Mouse (Mus musculus) hindbrain, embryonic 15.5 days (tissue): ENCODE data around the gene Znfx1. TPM values are rescaled to one million over a fixed set of nuclear protein-coding genes. Genes with fewer than 3 reads are reported as not detected.

Experiments
- ATAC-seq: fragments of 200-750 bp; cut with Nextera tagmentation; 2 replicates; pipeline ENCODE4 v1.8.0; 2017; ENCODE audit warnings: low read depth, moderate number of reproducible peaks, moderate TSS enrichment; ENCODE audit not compliant: low FRiP score
- H3K27ac ChIP-seq: fragments of 300-500 bp; sonication (generic); replicated peaks from 2 replicates; pipeline ENCODE4 v1.5.1; 2015; ENCODE audit warnings: mild to moderate bottlenecking, inconsistent platforms
- H3K27me3 ChIP-seq: fragments of 300-500 bp; sonication (generic); 2 replicates; pipeline ENCODE4 v1.6.1; 2015; ENCODE audit warnings: control low read depth, inconsistent platforms
- H3K36me3 ChIP-seq: fragments of 300-500 bp; sonication (generic); 2 replicates; pipeline ENCODE4 v1.6.1; 2015; ENCODE audit warnings: control low read depth, inconsistent platforms
- H3K4me1 ChIP-seq: fragments of 300-500 bp; sonication (generic); replicated peaks from 2 replicates; pipeline ENCODE4 v1.6.1; 2015; ENCODE audit warnings: control low read depth, inconsistent platforms
- H3K4me2 ChIP-seq: fragments of 300-500 bp; sonication (generic); 2 replicates; pipeline ENCODE4 v1.6.1; 2015; ENCODE audit warnings: moderate library complexity, mild to moderate bottlenecking, inconsistent platforms
- H3K4me3 ChIP-seq: fragments of 300-500 bp; sonication (generic); 2 replicates; pipeline ENCODE4 v1.5.1; 2015; ENCODE audit warnings: mild to moderate bottlenecking, inconsistent platforms
- H3K9ac ChIP-seq: fragments of 300-500 bp; sonication (generic); 2 replicates; pipeline ENCODE4 v1.6.1; 2015; ENCODE audit warnings: inconsistent platforms
- H3K9me3 ChIP-seq: fragments of 300-500 bp; sonication (generic); 2 replicates; pipeline ENCODE4 v1.6.1; 2016; ENCODE audit warnings: control low read depth, inconsistent platforms
- WGBS: fragments of 180-500 bp; shearing (Covaris S2); methylation state at CpG from one replicate; pipeline ENCODE4 v1.1.7; 2015; 5-methylcytosine and 5-hydroxymethylcytosine counted together
- polyA plus RNA-seq: library from polyadenylated mRNA; unstranded; fragments of >200 nt; fragmentation: Nextera tagmentation; extraction: Ambion mirVana; gene quantifications from 2 replicates; pipeline ENCODE4 v1.2.1, GENCODE M21; 2015

Znfx1 gene
- polyA plus RNA-seq, 1 experiment from 2014 or later = 9.7 TPM

DNA sequence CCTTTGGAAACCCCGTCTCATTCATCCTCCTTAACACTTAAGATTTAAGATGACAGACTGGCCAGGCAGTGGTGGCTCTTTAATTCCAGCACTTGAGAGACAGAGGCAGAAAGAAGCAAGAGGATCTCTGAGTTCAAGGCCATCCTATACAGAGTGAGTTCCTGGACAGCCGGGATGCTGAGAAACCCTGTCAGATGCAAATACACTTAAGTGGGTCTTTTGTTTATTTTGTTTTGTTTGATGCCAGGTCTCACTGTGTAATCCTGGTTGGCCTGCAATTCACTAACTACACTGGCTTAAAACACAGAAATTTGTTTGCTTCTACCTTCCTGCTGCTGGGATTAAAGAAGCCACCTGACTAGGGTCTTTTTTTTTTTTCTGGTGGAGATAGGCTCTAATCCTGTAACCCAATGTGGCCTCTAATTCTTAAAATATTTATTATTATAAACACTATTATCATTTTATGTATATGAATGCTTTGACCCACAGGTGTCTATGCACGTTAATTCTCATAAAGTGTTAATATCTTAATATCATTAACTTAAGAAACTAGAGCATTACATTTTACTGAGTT is 3.9 kb downstream of the Znfx1 start:
- Histone ChIP-seq H3K4me1 (peaks cover 28% of the 10 kb centered on the region), H3K4me2 (no peak overlapping the region), H3K27me3 (no peaks in the 10 kb centered on the region), H3K9me3 (no peaks in the 10 kb centered on the region), H3K4me3 (no peak overlapping the region), H3K27ac (no peak overlapping the region), H3K36me3 (peaks cover 38% of the 10 kb centered on the region), H3K9ac (no peak overlapping the region)
- ATAC-seq = no peak
- WGBS = 61% methylated on average over 3 of the region's 3 CpGs

DNA sequence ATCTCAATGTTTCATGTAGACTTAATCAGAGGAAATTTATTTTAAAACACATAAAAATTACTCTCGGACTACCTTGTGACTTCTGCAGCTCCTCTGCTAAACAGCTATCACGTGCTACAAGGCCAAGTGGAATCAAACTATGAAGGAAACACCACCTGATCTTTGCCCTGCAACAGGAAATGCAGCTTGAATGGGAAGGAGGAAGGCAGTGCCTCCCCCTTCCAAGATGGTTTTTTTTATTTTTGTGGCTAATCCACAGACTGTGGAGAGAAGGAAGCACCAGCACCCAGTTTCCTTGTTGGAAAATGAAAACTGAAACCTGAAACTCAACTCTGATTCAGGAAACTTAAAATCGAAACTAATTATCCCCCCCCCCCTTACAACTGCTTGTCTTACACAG is 4.6 kb downstream of the Znfx1 start:
- H3K27me3 ChIP-seq = no peaks in the 10 kb centered on the region
- H3K36me3 ChIP-seq = peaks cover 38% of the 10 kb centered on the region
- WGBS = 77% methylated on average over 3 of the region's 3 CpGs
- H3K27ac ChIP-seq = no peak overlapping the region
- H3K4me2 ChIP-seq = no peak overlapping the region
- H3K4me1 ChIP-seq = peaks cover 35% of the 10 kb centered on the region
- no peaks in the 10 kb centered on the region for H3K9me3 ChIP-seq
- H3K9ac ChIP-seq = no peak overlapping the region
- H3K4me3 ChIP-seq = no peak overlapping the region
- ATAC-seq = no peak

DNA sequence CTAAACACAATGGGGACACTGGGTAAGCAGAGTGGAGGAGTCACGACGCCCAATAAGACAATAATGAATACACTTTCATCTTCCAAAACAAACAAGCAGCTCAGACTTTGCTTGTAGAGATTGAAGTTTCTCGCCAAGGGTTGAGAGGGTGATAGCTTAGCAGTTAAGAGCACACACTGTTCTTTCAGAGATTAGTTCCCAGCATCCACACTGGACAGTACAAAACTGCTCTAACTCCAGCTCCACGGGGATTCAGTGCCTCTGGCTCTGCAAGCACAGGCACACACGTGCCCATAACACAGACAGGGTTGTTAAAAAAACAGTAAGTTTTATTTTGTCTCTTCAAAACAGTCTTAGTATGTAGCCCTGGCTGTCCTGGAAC is 5.9 kb downstream of the Znfx1 start:
- peaks cover 42% of the 10 kb centered on the region for H3K36me3 ChIP-seq
- WGBS = 86% methylated on average over 5 of the region's 5 CpGs
- no peak for ATAC-seq

DNA sequence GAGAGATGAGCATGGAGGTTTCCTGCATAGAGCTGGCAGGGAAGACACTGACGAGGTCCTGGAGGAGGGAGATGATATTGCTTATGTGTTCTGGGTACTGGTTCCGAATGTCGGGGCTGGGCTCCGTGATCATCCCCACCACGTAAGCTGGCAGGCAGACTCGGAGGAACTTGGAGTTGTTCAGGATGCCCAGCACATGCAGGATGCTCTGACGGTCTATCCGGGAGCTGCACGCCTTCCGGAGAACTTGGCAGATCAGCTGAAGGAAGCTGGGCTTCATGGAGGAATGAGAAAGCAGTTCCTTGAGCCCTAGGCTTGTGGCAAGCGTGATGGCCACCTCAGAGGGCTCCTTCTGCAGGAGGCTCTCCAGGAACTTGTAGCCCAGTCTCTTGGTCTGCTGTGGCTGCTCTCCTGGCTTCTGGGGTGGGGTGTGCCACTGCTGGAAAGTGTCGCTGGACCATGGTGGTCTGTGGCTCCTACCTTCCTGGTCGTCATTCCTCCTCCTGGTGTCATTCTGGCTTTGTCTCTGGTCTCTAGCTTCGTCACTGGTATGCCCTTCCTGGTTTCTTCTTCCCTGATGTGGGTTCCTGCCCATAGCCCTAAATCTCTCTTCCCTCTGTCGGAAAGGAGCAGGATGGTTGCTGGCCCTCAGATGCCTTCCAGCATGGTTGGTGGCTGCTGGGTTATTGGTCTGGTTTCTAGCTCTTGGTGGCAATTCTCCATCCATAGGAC is 6.4 kb downstream of the Znfx1 start:
- H3K4me1 ChIP-seq = peaks cover 30% of the 10 kb centered on the region
- H3K4me2 ChIP-seq = no peak overlapping the region
- 94% methylated on average over 15 of the region's 15 CpGs for WGBS
- no peak for ATAC-seq
- H3K9me3 ChIP-seq = no peaks in the 10 kb centered on the region
- H3K9ac ChIP-seq = no peak overlapping the region
- H3K4me3 ChIP-seq = no peak overlapping the region
- no peak overlapping the region for H3K27ac ChIP-seq
- H3K27me3 ChIP-seq = no peaks in the 10 kb centered on the region
- H3K36me3 ChIP-seq = peaks cover 45% of the 10 kb centered on the region

More for the DNA sequence above, 5.9 kb downstream of the Znfx1 start:
- no peak overlapping the region for H3K9ac ChIP-seq
- no peak overlapping the region for H3K4me3 ChIP-seq
- no peak overlapping the region for H3K27ac ChIP-seq
- H3K27me3 ChIP-seq = no peaks in the 10 kb centered on the region
- peaks cover 36% of the 10 kb centered on the region for H3K4me1 ChIP-seq
- no peak overlapping the region for H3K4me2 ChIP-seq
- no peaks in the 10 kb centered on the region for H3K9me3 ChIP-seq

DNA sequence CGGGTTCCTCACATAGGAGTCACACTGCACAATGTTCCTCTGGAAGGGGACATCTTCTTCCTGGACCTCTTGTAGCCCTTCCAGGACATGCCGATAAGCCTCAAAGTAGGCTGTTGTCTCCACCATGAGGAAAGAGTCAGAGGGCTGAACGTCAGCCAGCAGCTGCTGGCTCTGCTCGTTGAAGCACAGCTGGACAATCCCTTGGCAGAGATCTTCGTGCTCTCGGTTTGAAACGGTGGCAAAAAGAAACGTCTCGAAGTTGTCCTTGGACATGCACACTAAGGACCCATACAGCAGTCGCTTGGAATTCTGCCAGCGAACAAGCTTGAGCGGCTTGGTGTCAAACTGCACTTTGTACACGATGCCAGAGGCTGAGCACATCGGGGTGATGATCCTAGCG is 7.4 kb downstream of the Znfx1 start:
- H3K9me3 ChIP-seq = no peaks in the 10 kb centered on the region
- peaks cover 20% of the 10 kb centered on the region for H3K4me1 ChIP-seq
- H3K36me3 ChIP-seq = peaks cover 50% of the 10 kb centered on the region
- H3K4me3 ChIP-seq = no peak overlapping the region
- H3K27me3 ChIP-seq = no peaks in the 10 kb centered on the region
- H3K9ac ChIP-seq = no peak overlapping the region
- no peak for ATAC-seq
- H3K27ac ChIP-seq = no peak overlapping the region
- H3K4me2 ChIP-seq = no peak overlapping the region
- WGBS = 76% methylated on average over 15 of the region's 15 CpGs

DNA sequence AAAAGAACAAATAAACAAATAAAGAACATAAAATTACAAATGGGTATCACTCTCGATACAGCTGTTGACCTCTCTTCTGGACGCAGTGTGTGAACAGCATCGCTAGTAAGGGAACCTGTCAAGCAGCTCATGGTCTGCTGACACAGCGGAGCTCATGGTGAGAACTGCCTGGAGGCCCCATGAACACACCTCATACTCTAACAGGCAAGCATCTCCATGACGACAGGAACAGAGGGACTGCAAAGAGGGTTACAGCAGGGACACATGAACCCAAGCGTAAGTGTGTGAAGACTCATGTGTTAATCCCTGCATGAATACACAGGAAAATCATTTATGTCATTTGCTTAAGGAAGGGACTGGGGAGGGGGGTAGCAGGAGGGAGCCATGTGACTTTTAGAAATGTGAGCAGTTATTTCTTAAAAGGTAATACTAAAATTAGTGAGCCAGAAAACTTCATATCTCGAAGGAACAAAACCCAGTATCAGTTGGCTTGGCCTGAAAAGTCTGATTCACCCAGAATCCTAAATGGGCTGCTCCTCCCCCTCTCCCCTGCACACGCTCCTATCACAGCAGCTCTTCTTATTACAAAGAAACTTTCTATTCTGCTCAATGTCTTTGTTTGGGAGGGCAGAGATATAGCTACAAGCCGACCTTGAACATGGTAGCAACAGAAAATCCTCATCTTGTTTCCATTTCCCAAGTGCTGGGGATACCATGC is 9.5 kb downstream of the Znfx1 start:
- Histone ChIP-seq H3K36me3 (peaks cover 63% of the 10 kb centered on the region), H3K9ac (no peak overlapping the region), H3K27me3 (no peaks in the 10 kb centered on the region), H3K9me3 (no peaks in the 10 kb centered on the region), H3K4me2 (no peak overlapping the region), H3K4me1 (peaks cover 9% of the 10 kb centered on the region; the same call in 1 of the 2 replicates), H3K27ac (no peak overlapping the region), H3K4me3 (no peak overlapping the region)
- 56% methylated on average over 9 of the region's 9 CpGs for WGBS
- no peak for ATAC-seq

DNA sequence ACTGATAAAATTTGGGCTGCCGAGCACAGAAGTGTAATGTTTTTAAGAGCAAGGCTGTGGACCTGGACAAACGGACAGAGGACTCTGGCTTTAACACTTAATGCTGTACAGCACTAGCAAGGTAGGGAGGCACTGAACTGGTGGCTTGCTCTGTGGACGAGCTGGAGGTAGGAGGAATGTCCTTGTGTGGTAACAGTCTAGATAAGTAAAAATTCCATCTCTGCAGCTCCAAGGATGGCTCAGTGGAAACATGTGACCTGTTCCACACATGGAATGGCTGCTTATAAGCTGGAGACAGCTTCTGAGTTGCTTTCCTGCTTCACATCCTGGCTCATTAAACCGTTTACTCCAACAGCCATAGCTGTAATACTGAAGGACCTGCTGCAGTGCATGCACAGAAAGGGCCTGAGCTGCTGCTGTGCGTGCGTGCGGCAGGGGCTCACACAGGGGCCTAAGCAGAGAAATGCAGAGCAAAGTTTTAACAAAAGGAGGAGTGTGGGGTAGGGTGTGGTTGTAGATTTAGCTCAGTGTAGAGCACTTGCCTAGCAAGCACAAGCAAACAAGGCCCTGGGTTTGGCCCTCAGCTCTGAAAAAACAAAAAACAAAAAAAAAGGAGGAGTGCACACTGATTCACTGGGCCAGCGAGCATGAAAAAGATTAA is 14.0 kb downstream of the Znfx1 start:
- H3K36me3 ChIP-seq = peaks cover 69% of the 10 kb centered on the region
- ATAC-seq = no peak
- no peak overlapping the region for H3K27ac ChIP-seq
- 92% methylated on average over 8 of the region's 8 CpGs for WGBS
- H3K4me2 ChIP-seq = no peak overlapping the region
- H3K4me1 ChIP-seq = peaks cover 9% of the 10 kb centered on the region; the same call in 1 of the 2 replicates
- H3K9me3 ChIP-seq = no peaks in the 10 kb centered on the region
- H3K9ac ChIP-seq = no peak overlapping the region
- no peaks in the 10 kb centered on the region for H3K27me3 ChIP-seq
- no peak overlapping the region for H3K4me3 ChIP-seq

DNA sequence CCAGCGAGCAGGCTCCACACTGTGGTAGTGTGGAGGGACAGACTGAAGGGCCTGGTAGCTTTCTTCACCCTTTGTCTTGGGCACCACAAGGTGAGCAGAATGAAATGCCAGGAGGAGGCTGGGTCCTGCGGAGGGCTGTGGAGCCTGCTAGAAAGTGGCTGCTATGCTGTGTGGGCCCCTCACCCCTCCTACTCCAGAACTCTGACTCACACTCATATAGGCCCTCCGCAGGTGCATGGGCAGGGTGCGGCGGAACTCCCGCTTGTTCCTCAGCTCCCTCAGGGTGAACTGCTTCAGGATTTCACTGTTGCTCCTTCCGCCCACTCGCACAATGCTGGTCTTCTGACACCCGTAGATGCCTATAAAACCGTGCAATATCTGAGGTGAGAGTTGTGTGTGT is 14.6 kb downstream of the Znfx1 start:
- 94% methylated on average over 10 of the region's 10 CpGs for WGBS
- H3K27ac ChIP-seq = no peak overlapping the region
- peaks cover 3% of the 10 kb centered on the region; the same call in 1 of the 2 replicates for H3K4me1 ChIP-seq
- H3K36me3 ChIP-seq = peaks cover 75% of the 10 kb centered on the region
- H3K9me3 ChIP-seq = no peaks in the 10 kb centered on the region
- H3K27me3 ChIP-seq = no peaks in the 10 kb centered on the region
- ATAC-seq = no peak
- H3K9ac ChIP-seq = no peak overlapping the region
- no peak overlapping the region for H3K4me2 ChIP-seq
- no peak overlapping the region for H3K4me3 ChIP-seq

DNA sequence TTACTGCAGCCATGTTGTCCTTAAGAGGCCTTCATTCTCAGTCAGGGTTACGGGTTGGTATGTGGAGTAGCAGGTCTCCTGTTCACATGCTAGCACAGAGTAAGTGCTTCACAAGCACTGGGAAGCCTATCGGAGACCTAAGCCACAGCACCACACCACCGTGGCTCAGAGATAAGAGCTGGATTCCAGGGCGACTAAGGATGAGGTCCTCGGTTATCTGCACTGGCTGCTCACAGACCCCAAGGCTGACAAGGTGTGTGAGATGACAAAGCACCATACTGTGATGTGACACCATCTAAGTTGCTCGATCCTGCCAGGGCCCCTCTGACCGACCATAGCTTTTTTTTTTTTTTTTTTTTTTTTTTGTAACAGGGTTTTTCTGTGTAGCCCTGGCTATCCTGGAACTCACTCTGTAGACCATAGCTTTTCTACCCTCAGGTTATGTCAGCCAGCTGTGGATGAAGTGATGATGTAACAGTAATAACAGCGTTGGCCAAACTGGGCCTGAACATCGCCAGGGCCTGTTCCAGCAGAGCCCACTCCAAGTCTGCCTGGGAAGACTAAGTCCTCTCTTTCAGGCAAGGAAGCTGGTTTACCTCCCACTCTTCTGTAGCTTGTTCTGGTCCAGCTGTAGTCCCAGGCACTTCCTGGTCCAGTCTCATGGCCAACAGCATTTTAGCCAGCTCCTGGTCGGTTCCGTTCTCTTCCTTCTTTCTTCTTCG is 19.3 kb downstream of the Znfx1 start:
- H3K27me3 ChIP-seq = no peaks in the 10 kb centered on the region
- no peak for ATAC-seq
- WGBS = 92% methylated on average over 12 of the region's 12 CpGs
- H3K4me1 ChIP-seq = no peaks in the 10 kb centered on the region
- no peak overlapping the region for H3K4me3 ChIP-seq
- peaks cover 93% of the 10 kb centered on the region for H3K36me3 ChIP-seq
- H3K9ac ChIP-seq = no peak overlapping the region
- no peak overlapping the region for H3K27ac ChIP-seq
- no peak overlapping the region for H3K4me2 ChIP-seq
- H3K9me3 ChIP-seq = no peaks in the 10 kb centered on the region

DNA sequence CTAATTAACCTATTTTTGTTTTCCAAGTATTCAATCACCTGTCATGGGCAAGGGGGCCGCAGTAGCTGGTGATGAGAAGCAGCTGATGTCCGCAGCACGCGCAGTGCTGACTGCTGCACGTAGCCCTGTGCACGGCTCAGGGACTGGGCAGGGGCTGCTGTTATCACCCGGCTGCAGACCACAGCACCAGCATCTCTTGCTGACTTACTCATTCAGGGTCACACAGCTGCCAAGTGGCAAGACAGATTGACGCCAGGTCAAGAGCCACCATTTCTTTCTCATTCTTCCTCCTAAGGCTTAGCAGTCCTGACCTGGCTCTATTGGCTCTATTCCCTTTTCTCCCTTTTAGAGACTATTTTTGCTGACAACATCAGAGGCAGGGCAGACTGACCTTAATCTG is 23.4 kb downstream of the Znfx1 start:
- WGBS = 82% methylated on average over 8 of the region's 8 CpGs
- H3K4me3 ChIP-seq = no peak overlapping the region
- no peaks in the 10 kb centered on the region for H3K4me1 ChIP-seq
- no peak overlapping the region for H3K9ac ChIP-seq
- no peak overlapping the region for H3K4me2 ChIP-seq
- H3K27ac ChIP-seq = no peak overlapping the region
- ATAC-seq = no peak
- H3K36me3 ChIP-seq = peaks cover 98% of the 10 kb centered on the region
- no peaks in the 10 kb centered on the region for H3K27me3 ChIP-seq
- no peaks in the 10 kb centered on the region for H3K9me3 ChIP-seq

DNA sequence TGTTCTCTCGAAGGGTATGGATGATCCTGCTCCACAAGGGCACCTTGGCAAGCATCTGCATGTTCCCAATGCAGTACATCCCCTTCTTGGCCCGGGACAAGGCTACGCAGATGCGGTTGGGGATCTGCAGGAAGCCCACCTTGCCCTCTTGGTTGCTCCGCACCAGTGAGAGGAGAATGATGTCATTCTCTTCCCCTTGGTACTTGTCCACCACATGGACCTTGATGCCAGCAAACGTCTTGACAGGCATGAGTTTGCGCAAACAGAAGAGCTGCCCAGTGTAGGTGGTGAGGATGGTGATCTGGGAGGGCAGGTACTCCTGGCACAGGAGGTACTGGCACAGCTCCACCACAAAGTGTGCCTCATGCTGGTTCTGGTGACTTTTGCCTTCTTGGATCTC is 24.1 kb downstream of the Znfx1 start:
- H3K9me3 ChIP-seq = no peaks in the 10 kb centered on the region
- H3K4me2 ChIP-seq = no peak overlapping the region
- H3K36me3 ChIP-seq = peaks cover 98% of the 10 kb centered on the region
- H3K9ac ChIP-seq = no peak overlapping the region
- no peak overlapping the region for H3K4me3 ChIP-seq
- no peak for ATAC-seq
- H3K27ac ChIP-seq = no peak overlapping the region
- no peaks in the 10 kb centered on the region for H3K27me3 ChIP-seq
- 93% methylated on average over 7 of the region's 7 CpGs for WGBS
- H3K4me1 ChIP-seq = no peaks in the 10 kb centered on the region
